ENCODE assay signal across 9 mouse cellular contexts in the genomic region with DNA sequence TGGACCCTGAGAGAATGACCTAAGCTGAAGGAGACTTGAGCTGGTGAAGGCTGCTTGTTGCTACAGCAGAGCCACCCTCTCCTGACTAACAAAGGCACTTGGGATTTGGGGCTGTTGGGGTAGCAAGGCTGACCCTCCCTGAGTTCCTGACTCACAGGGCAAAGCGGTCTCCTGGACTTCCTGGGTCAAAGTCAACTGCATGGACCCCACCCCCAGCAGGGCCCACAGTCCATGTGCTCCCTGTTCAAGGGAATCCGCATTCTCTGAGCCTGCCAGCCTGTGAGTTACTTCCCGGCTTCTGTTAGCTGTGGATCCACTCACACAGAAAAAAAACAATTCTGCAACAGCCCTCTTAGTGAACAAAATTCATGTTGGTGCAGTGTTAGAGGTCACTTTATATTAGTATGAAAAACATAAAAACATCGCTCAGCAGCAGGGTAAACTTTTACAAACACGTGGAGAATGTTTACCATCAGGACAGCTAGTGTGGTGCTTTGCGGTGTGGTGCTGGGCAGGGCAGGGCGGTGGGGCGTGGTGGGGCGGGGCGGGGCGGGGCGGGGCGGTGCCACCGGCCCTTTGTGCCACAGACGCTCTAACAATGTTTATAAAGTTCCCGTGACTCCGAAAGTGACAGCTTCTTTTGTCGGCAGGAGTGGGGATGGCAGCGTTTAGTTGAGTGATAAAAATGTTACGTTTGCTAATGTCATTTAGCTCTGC.
DNase-seq lines count a peak whose midpoint lies in the region; ATAC-seq and TF ChIP-seq lines count a peak whose summit lies in the region.
"Had no signal": no experiment of that assay in that cellular context is flagged by ENCODE, and none has a peak within 500 bp of the region (broad histone marks: within the 10 kb centered on the region; RNA-seq: fewer than 3 reads in every experiment).

No protein-coding gene starts in this region.

- no peaks in the 10 kb centered on the region for H3K9me3 ChIP-seq in lung, postnatal 0 days (ENCODE audit: low read length)
- 0 out of 2 replicates have a peak, but pooled peaks cover 6% of the 10 kb centered on the region for H3K9me3 ChIP-seq in hindbrain, embryonic 12.5 days (replicated peaks)
- H3K9me3 ChIP-seq in limb, embryonic 11.5 days (ENCODE audit: control insufficient read depth, low read length): no peaks in the 10 kb centered on the region
- no peaks in the 10 kb centered on the region for H3K9me3 ChIP-seq in stomach, embryonic 16.5 days (replicated peaks; ENCODE audit: control insufficient read depth, low read length)

- H3K4me3 ChIP-seq in lung, postnatal 0 days (ENCODE audit: low read depth, low read length): no peak overlapping the region
- no peak overlapping the region for H3K4me3 ChIP-seq in hindbrain, embryonic 12.5 days
- no peak overlapping the region for H3K4me3 ChIP-seq in limb, embryonic 11.5 days (ENCODE audit: low read depth, low read length)
- peak overlapping the region; percentile 27 for H3K4me3 ChIP-seq in stomach, embryonic 16.5 days (replicated peaks; ENCODE audit: low read length)

- no peaks in the 10 kb centered on the region for H3K36me3 ChIP-seq in lung, postnatal 0 days (ENCODE audit: insufficient read depth, low read length)
- no peaks in the 10 kb centered on the region for H3K36me3 ChIP-seq in hindbrain, embryonic 12.5 days
- H3K36me3 ChIP-seq in limb, embryonic 11.5 days (ENCODE audit: control insufficient read depth, insufficient read depth, low read length): no peaks in the 10 kb centered on the region
- no peaks in the 10 kb centered on the region for H3K36me3 ChIP-seq in stomach, embryonic 16.5 days (ENCODE audit: control insufficient read depth, insufficient read depth, low read length)

- H3K27me3 ChIP-seq in lung, postnatal 0 days (replicated peaks; ENCODE audit: insufficient read depth, low read length): 0 out of 2 replicates have a peak, but pooled peaks cover 3% of the 10 kb centered on the region
- peaks cover 84% of the 10 kb centered on the region for H3K27me3 ChIP-seq in hindbrain, embryonic 12.5 days
- H3K27me3 ChIP-seq in limb, embryonic 11.5 days (ENCODE audit: control insufficient read depth, insufficient read depth, low read length): 0 out of 2 replicates have a peak, but pooled peaks cover 3% of the 10 kb centered on the region
- peaks cover 6% of the 10 kb centered on the region for H3K27me3 ChIP-seq in stomach, embryonic 16.5 days (ENCODE audit: control insufficient read depth, insufficient read depth, low read length)

- no peaks in the 10 kb centered on the region for H3K4me1 ChIP-seq in lung, postnatal 0 days (ENCODE audit: insufficient read depth, low read depth, low read length)
- peaks cover 25% of the 10 kb centered on the region for H3K4me1 ChIP-seq in hindbrain, embryonic 12.5 days
- no peaks in the 10 kb centered on the region for H3K4me1 ChIP-seq in limb, embryonic 11.5 days (ENCODE audit: control insufficient read depth, insufficient read depth, low read length)
- H3K4me1 ChIP-seq in stomach, embryonic 16.5 days (ENCODE audit: control insufficient read depth, insufficient read depth, low read length): peaks cover 4% of the 10 kb centered on the region; the same call in 1 of the 2 replicates

- ATAC-seq in lung, postnatal 0 days: 0 out of 2 replicates have a peak, but pooled peaks have one; percentile 19
- 0 out of 2 replicates have a peak, but pooled peaks have one; percentile 57 for ATAC-seq in hindbrain, embryonic 12.5 days (ENCODE audit: low FRiP score)
- ATAC-seq in limb, embryonic 11.5 days (ENCODE audit: insufficient number of reproducible peaks, low FRiP score, low TSS enrichment, low read depth): no peak
- ATAC-seq in stomach, embryonic 16.5 days (ENCODE audit: insufficient read depth, low FRiP score): no peak
- no peak for ATAC-seq in frontal cortex, adult (ENCODE audit: low TSS enrichment)
- ATAC-seq: Patski had no signal

- H3K9ac ChIP-seq in lung, postnatal 0 days (replicated peaks; ENCODE audit: low read depth): no peak overlapping the region
- no peak overlapping the region for H3K9ac ChIP-seq in hindbrain, embryonic 12.5 days
- H3K9ac ChIP-seq in limb, embryonic 11.5 days (ENCODE audit: low read length): no peak overlapping the region
- H3K9ac ChIP-seq in stomach, embryonic 16.5 days (ENCODE audit: low read length): no peak overlapping the region

- TF ChIP-seq EP300 in lung, postnatal 0 days (IDR thresholded peaks at IDR 0.05): no peak

- peak overlapping the region; percentile 43 for H3K4me2 ChIP-seq in lung, postnatal 0 days (replicated peaks; ENCODE audit: low read depth, low read length)
- H3K4me2 ChIP-seq in hindbrain, embryonic 12.5 days (replicated peaks): peak overlapping the region; percentile 38
- H3K4me2 ChIP-seq in limb, embryonic 11.5 days (ENCODE audit: low read depth, severe bottlenecking): peak overlapping the region; percentile 18; the same call in 1 of the 2 replicates
- peak overlapping the region; percentile 47 for H3K4me2 ChIP-seq in stomach, embryonic 16.5 days (ENCODE audit: low read depth, low read length)

- no peak for DNase-seq in lung, postnatal 0 days (ENCODE audit: low spot score)
- DNase-seq in lung, postnatal 10 days: no peak
- no peak for DNase-seq in limb, embryonic 11.5 days (ENCODE audit: low spot score)
- DNase-seq in gastrocnemius, adult 18-20 months (ENCODE audit: low spot score): no peak
- no peak for DNase-seq in right cerebral cortex, postnatal 14 days

- 5% methylated on average over 19 of the region's 20 CpGs for WGBS in lung, postnatal 0 days
- 3% methylated on average over 20 of the region's 20 CpGs for WGBS in hindbrain, embryonic 12.5 days
- 2% methylated on average over 20 of the region's 20 CpGs for WGBS in limb, embryonic 11.5 days
- 4% methylated on average over 20 of the region's 20 CpGs for WGBS in stomach, embryonic 16.5 days

- no peak overlapping the region for H3K27ac ChIP-seq in lung, postnatal 0 days (ENCODE audit: low read length)
- no peak overlapping the region for H3K27ac ChIP-seq in hindbrain, embryonic 12.5 days
- no peak overlapping the region for H3K27ac ChIP-seq in limb, embryonic 11.5 days (replicated peaks; ENCODE audit: low read depth, low read length)
- H3K27ac ChIP-seq in stomach, embryonic 16.5 days (ENCODE audit: low read length): no peak overlapping the region

- TF ChIP-seq CTCF in lung, postnatal 0 days (IDR thresholded peaks at IDR 0.05): no peak

Comparison
In these comparisons a context has a peak if more than half of its experiments do, and no peak if none do; other contexts are left out.
1. ATAC-seq: peak in lung, postnatal 0 days (single experiment) and hindbrain, embryonic 12.5 days (single experiment); none in limb, embryonic 11.5 days (single experiment), stomach, embryonic 16.5 days (single experiment) and frontal cortex, adult (single experiment).
2. Peak in every context shown above with its lines, with median percentiles within 50 percentile points of each other: H3K4me2 ChIP-seq.